Mouse (Mus musculus): ENCODE results near the gene Farp1.

Farp1 gene

GRCm38 (mm10) chr14:121145291-121145690 lies 110.3 kb downstream of the Farp1 start:
- no peak for DNase-seq (ENCODE audit: low spot score in 2 of 2)

- DNase-seq (ENCODE audit: low spot score in 2 of 2): no peak
Measured at GRCm38 (mm10) chr14:121145698-121146097, 110.7 kb downstream of the Farp1 start.

DNA sequence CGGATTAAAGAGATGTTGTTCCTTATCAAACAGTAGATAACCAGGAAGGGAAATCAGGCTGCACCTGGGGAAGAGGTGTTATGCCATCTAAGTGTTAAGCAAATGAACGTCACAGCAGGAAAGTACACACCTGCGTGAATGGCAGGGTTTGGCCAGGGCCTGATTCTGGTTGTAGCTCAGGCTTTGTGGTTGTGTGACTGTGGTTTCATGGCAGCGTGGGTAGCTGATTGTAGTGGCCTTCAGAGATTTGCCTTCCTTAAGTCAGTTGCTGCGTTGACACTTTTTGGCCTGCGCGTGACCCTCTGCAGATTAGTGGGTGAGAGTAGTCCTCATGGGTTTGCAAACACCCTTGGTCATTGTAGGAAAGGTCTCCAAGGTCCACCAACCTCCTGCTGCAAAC lies 111.2 kb downstream of the Farp1 start:
- DNase-seq (ENCODE audit: low spot score in 2 of 2): no peak

DNA sequence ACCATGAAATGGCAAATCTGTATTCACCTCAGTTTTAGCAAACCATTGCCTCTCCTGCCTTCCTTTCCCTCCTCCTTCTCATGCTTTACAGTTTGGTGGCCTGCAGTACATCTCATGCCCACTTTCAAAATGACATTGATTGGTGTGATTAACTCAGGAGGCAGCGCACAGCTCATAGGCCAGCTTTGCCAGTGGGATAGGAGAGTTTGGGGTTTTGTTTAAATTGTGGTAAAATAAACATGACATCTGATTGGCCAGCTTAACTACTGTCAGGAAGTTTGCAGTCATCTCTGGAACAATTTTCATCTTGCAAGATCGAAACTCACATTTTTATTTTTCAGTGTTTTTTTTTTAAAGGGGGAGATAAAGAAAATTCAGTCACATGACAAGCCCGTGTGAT lies 112.0 kb downstream of the Farp1 start:
- no peak for DNase-seq (ENCODE audit: low spot score in 2 of 2)

- DNase-seq (ENCODE audit: low spot score in 2 of 2): no peak
Measured at GRCm38 (mm10) chr14:121148088-121148785, 113.2 kb downstream of the Farp1 start.

DNA sequence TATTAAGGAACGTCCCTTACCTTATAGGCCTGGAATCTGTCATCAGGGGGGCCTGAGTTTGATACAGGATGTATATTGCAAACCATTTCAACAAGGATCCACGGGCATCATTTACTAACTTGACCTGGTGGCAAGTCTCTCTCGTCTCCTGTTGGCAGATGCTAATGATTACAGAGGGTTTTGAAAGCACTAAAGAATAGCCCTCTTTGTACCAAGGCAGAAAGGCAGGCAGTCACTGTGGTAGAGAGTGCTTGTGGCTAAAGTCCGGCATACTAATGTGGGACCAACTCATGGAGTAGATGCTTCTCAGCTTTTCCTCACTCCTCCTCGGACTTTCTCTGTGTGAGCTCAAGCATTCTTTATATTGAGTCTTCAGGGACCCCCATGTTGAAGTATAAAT lies 115.0 kb downstream of the Farp1 start:
- no peak for DNase-seq (ENCODE audit: low spot score in 2 of 2)

- no peak for DNase-seq (ENCODE audit: low spot score in 2 of 2)
Measured at GRCm38 (mm10) chr14:121151837-121152236, 116.8 kb downstream of the Farp1 start.

DNA sequence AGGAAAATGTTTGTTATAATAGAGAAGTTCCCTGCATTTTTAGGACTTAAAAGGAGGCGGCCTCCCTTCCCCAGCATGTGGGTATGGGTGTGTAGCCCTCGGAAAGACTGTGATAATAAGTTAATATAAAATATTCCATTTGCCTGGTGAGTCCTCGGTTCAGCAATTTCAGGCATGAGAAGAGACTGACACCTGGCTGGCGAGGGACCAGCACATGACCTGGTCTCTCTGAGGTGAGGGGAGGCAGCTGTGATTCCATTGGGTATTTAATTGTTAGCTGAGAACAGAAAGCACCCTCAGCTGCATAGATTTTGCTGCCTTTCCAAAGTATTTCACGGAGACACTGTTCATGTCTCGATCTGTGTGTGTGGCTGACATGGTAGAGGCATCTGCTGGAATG lies 117.8 kb downstream of the Farp1 start:
- DNase-seq (ENCODE audit: low spot score in 2 of 2): no peak

DNA sequence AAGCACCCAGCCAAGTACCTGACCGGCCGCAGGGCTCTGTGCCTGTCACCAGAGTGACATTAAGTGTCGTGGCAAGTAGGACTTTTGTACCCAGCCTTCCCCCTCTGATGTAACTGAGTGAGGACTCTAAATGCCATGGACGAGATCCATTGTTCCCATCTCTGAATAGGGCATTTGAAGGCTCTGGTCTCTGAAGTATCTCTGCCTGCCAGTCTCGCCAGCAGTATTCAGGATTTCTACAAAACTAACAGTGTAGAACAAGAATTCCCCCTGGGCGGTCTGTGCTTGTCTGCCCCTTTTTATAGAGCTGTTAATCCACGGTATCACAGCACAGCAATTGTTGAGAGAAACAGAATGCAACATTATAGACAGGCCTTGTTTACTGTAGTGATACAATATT lies 118.3 kb downstream of the Farp1 start:
- no peak for DNase-seq (ENCODE audit: low spot score in 2 of 2)

- DNase-seq (ENCODE audit: low spot score in 2 of 2): no peak
Measured at GRCm38 (mm10) chr14:121155173-121155572, 120.2 kb downstream of the Farp1 start.

DNA sequence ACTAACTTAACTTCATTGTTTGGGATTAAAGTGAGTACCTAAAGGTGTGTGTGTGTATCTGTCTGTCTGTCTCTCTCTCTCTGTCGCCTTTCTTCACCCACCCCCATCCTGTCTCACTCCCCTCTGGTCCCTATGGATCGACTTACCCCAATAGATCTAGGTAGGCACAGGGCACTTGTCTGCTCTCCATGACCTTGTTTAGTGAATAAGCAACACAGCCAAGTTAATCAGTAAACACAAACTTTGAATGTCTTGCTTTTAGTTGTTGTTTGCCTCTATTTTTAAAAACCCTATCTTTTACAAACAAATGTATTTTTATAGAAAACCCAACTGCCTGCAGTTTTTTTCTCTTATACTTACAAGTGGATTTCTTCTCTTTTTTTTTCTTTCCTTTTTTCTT lies 123.6 kb downstream of the Farp1 start:
- no peak for DNase-seq (ENCODE audit: low spot score in 2 of 2)

DNA sequence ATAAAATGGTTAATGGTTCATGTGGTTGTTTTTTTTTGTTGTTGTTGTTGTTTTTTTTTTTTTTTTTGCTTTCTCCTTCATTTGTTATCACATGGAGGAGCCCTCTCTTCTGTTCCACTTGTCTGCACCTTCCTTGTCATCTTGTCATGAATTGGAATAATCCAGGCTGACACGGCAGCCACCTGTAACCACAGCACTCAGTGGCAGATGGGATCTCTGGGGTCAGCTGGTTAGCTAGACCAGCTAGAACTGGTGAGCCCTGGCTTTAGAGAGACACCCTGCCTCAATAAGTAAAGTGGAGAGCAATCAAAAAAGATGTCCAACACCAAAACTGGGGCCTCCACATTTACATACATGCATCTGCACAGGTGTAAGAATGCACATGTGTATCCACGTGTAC lies 127.8 kb downstream of the Farp1 start:
- no peak for DNase-seq (ENCODE audit: low spot score in 2 of 2)

DNA sequence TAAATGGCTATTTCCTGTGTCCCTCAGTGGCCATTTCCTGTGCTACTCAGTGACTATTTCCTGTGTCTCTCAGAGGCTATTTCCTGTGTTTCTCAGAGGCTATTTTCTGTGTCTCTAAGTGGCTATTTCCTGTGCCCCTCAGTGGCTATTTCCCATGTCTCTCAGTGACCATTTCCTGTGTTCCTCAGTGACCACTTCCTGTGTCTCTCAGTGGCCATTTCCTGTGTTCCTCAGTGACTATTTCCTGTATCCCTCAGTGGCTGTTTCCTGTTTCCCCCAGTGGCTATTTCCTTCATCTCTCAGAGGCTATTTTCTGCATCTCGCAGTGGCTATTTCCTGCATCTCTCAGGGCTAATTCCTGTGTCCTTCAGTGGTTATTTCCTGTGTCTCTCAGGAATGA lies 129.9 kb downstream of the Farp1 start:
- DNase-seq (ENCODE audit: low spot score in 2 of 2): no peak

- DNase-seq (ENCODE audit: low spot score in 2 of 2): no peak
Measured at GRCm38 (mm10) chr14:121165408-121166037, 130.5 kb downstream of the Farp1 start.

- peak in 1 of 2 experiments; percentile 35 for DNase-seq (ENCODE audit: low spot score in 2 of 2)
Measured at GRCm38 (mm10) chr14:121166038-121166436, 131.0 kb downstream of the Farp1 start.

DNA sequence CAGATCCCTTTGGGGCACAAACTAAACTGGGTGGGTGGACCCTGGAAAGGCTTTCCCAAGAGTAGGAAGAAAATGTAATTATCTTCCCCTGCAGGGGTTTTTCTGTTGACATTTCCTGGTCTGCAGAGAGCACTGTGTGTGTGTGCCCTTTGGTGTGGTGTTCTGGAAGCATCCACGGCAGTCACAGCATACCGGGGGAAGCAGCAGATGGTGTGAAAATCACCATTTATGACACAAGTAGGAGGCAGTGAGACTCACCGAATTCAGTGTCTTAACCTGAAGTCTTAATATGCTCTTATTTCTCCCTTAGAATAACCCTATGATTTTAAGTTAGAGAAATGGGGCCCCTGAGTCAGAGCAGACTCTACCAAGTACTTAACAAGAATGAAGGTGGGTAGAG lies 133.7 kb downstream of the Farp1 start:
- no peak for DNase-seq (ENCODE audit: low spot score in 2 of 2)

- DNase-seq (ENCODE audit: low spot score in 2 of 2): no peak
Measured at GRCm38 (mm10) chr14:121170321-121170720, 135.3 kb downstream of the Farp1 start.

GRCm38 (mm10) chr14:121172065-121173036 lies 137.4 kb downstream of the Farp1 start:
- peak in 1 of 2 experiments; percentile 31 for DNase-seq (ENCODE audit: low spot score in 2 of 2)

DNA sequence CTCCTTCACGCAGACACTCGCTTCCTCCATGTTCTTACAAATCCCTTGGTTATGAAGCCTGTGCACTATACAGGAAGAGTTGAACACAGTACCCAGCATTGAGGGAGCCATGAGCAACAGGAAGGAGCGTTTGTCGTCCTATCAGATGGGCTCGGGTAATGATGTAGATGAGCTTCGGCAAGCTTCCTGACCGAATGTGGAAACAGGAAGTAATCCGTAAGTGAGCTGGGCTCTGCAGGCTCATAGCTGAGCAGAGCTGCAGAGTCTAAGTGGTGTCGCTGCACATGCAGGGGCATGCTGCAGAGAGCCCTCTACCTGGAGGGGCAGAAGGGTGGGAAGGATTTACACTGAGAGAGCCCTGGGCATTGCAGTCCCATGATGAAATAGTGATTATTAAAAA lies 140.4 kb downstream of the Farp1 start:
- no peak for DNase-seq (ENCODE audit: low spot score in 2 of 2)

DNA sequence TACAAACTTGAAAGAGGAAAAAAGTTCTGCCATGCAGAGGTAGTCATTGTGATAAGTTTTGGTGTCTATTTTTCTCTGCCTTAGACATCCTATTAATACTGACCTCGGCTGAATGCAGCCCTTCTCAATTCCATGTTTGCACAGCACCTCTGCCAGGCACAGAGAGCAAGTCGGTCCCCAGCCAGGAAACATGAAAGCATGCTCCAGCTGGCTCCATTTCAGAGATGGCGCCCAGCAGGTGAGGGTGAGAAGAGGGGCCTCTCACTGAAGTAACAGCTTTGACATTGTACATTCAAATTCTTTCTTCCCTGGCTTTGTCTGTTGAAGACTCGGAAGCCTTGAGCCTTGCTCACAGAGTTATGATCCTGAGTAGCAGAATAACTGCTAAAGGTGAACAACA lies 140.9 kb downstream of the Farp1 start:
- no peak for DNase-seq (ENCODE audit: low spot score in 2 of 2)

GRCm38 (mm10) chr14:121177907-121178306 lies 142.9 kb downstream of the Farp1 start:
- DNase-seq (ENCODE audit: low spot score in 2 of 2): no peak

- no peak for DNase-seq (ENCODE audit: low spot score in 2 of 2)
Measured at GRCm38 (mm10) chr14:121180611-121181010, 145.6 kb downstream of the Farp1 start.

Data from urinary bladder, postnatal 36 days (tissue).